Mouse (Mus musculus) forebrain, embryonic 15.5 days (tissue): ENCODE measurements around the gene Zfp652. TPM values are rescaled to one million over a fixed set of nuclear protein-coding genes. Genes with fewer than 3 reads are reported as not detected.
"Not testable (repeated sequence)": the region's sequence is repeated elsewhere in the genome, so short reads cannot be mapped to it uniquely, and the experiment has no call there.

Experiments used
- ATAC-seq: fragments of 200-750 bp; cut with Nextera tagmentation; replicated peaks from 2 replicates; pipeline ENCODE4 v1.8.0; 2017; ENCODE audit warnings: mild to moderate bottlenecking, moderate TSS enrichment, moderate library complexity
- H3K27ac ChIP-seq: fragments of 300-500 bp; sonication (generic); replicated peaks from 2 replicates; pipeline ENCODE4 v1.5.1; 2015; ENCODE audit warnings: mild to moderate bottlenecking, inconsistent platforms
- H3K27me3 ChIP-seq: fragments of 300-500 bp; sonication (generic); 2 replicates; pipeline ENCODE4 v1.6.1; 2015; ENCODE audit warnings: inconsistent platforms
- H3K36me3 ChIP-seq: fragments of 300-500 bp; sonication (generic); 2 replicates; pipeline ENCODE4 v1.6.1; 2015; ENCODE audit warnings: mild to moderate bottlenecking, inconsistent platforms
- H3K4me1 ChIP-seq: fragments of 300-500 bp; sonication (generic); 2 replicates; pipeline ENCODE4 v1.6.1; 2015; ENCODE audit warnings: inconsistent platforms
- H3K4me2 ChIP-seq: fragments of 300-500 bp; sonication (generic); replicated peaks from 2 replicates; pipeline ENCODE4 v1.6.1; 2015; ENCODE audit warnings: mild to moderate bottlenecking, inconsistent platforms
- H3K4me3 ChIP-seq: fragments of 300-500 bp; sonication (generic); 2 replicates; pipeline ENCODE4 v1.5.1; 2015; ENCODE audit warnings: mild to moderate bottlenecking, inconsistent platforms
- H3K9ac ChIP-seq: fragments of 300-500 bp; sonication (generic); replicated peaks from 2 replicates; pipeline ENCODE4 v1.6.1; 2015; ENCODE audit warnings: mild to moderate bottlenecking, inconsistent platforms
- H3K9me3 ChIP-seq: fragments of 300-500 bp; sonication (generic); 2 replicates; pipeline ENCODE4 v1.6.1; 2016; ENCODE audit warnings: inconsistent platforms
- WGBS: fragments of 180-500 bp; shearing (Covaris S2); methylation state at CpG from one replicate; pipeline ENCODE4 v1.1.7; 2015; ENCODE audit warnings: mixed read lengths; 5-methylcytosine and 5-hydroxymethylcytosine counted together
- polyA plus RNA-seq: library from polyadenylated mRNA; unstranded; fragments of >200 nt; fragmentation: Nextera tagmentation; extraction: Ambion mirVana; gene quantifications from 2 replicates; pipeline ENCODE4 v1.2.1, GENCODE M21; 2015

The Zfp652 gene
- polyA plus RNA-seq, 1 experiment from 2014 or later = 35.4 TPM

- WGBS = 68% methylated on average over 4 of the region's 4 CpGs
- H3K9ac ChIP-seq = no peak overlapping the region
- H3K4me2 ChIP-seq = no peak overlapping the region
- ATAC-seq = no peak
- no peaks in the 10 kb centered on the region for H3K27me3 ChIP-seq
- no peaks in the 10 kb centered on the region for H3K4me1 ChIP-seq
- H3K27ac ChIP-seq = no peak overlapping the region
- peaks cover 15% of the 10 kb centered on the region for H3K36me3 ChIP-seq
- H3K9me3 ChIP-seq = 0 out of 2 replicates have a peak, but pooled peaks cover 4% of the 10 kb centered on the region
- H3K4me3 ChIP-seq = no peak overlapping the region
Observed at GRCm38 (mm10) chr11:95746821-95747220, 34.3 kb downstream of the Zfp652 start.

GRCm38 (mm10) chr11:95748331-95748730, 35.9 kb downstream of the Zfp652 start:
- ATAC-seq = no peak
- H3K4me1 ChIP-seq = no peaks in the 10 kb centered on the region
- H3K27me3 ChIP-seq = no peaks in the 10 kb centered on the region
- no peak overlapping the region for H3K27ac ChIP-seq
- no peak overlapping the region for H3K4me2 ChIP-seq
- H3K4me3 ChIP-seq = no peak overlapping the region
- no peak overlapping the region for H3K9ac ChIP-seq
- H3K9me3 ChIP-seq = 0 out of 2 replicates have a peak, but pooled peaks cover 4% of the 10 kb centered on the region
- H3K36me3 ChIP-seq = peaks cover 13% of the 10 kb centered on the region
- WGBS = 93% methylated on average over 5 of the region's 5 CpGs

GRCm38 (mm10) chr11:95749619-95750018, 37.1 kb downstream of the Zfp652 start:
- H3K27me3 ChIP-seq = no peaks in the 10 kb centered on the region
- H3K4me1 ChIP-seq = no peaks in the 10 kb centered on the region
- 0 out of 2 replicates have a peak, but pooled peaks cover 4% of the 10 kb centered on the region for H3K9me3 ChIP-seq
- ATAC-seq = no peak
- H3K4me2 ChIP-seq = no peak overlapping the region
- peaks cover 22% of the 10 kb centered on the region for H3K36me3 ChIP-seq
- WGBS = 85% methylated on average over 15 of the region's 15 CpGs
- H3K9ac ChIP-seq = no peak overlapping the region
- H3K27ac ChIP-seq = no peak overlapping the region
- no peak overlapping the region for H3K4me3 ChIP-seq

GRCm38 (mm10) chr11:95750995-95751394, 38.5 kb downstream of the Zfp652 start:
- Histone ChIP-seq H3K4me2 (no peak overlapping the region), H3K27ac (no peak overlapping the region), H3K9me3 (0 out of 2 replicates have a peak, but pooled peaks cover 2% of the 10 kb centered on the region), H3K4me1 (no peaks in the 10 kb centered on the region), H3K36me3 (peaks cover 31% of the 10 kb centered on the region), H3K27me3 (no peaks in the 10 kb centered on the region), H3K9ac (no peak overlapping the region), H3K4me3 (no peak overlapping the region)
- ATAC-seq = no peak
- WGBS = 29% methylated on average over 1 of the region's 1 CpGs

- WGBS = 96% methylated on average over 4 of the region's 4 CpGs
- H3K9ac ChIP-seq, H3K4me2 ChIP-seq, H3K4me3 ChIP-seq, ATAC-seq, H3K27ac ChIP-seq, H3K4me1 ChIP-seq, H3K27me3 ChIP-seq, H3K9me3 ChIP-seq: not testable (repeated sequence)
- H3K36me3 ChIP-seq = peaks cover 26% of the 10 kb centered on the region
Observed at GRCm38 (mm10) chr11:95755137-95755536, 42.7 kb downstream of the Zfp652 start.

- Histone ChIP-seq H3K36me3 (peaks cover 17% of the 10 kb centered on the region), H3K4me1 (no peaks in the 10 kb centered on the region), H3K9ac (no peak overlapping the region), H3K4me3 (no peak overlapping the region), H3K4me2 (no peak overlapping the region), H3K27me3 (no peaks in the 10 kb centered on the region), H3K9me3 (no peaks in the 10 kb centered on the region), H3K27ac (no peak overlapping the region)
- 90% methylated on average over 5 of the region's 5 CpGs for WGBS
- no peak for ATAC-seq
Observed at GRCm38 (mm10) chr11:95760521-95760920, 48.0 kb downstream of the Zfp652 start.

- peaks cover 8% of the 10 kb centered on the region for H3K36me3 ChIP-seq
- no peak overlapping the region for H3K9ac ChIP-seq
- no peaks in the 10 kb centered on the region for H3K9me3 ChIP-seq
- no peak overlapping the region for H3K27ac ChIP-seq
- WGBS = 90% methylated on average over 4 of the region's 4 CpGs
- no peak overlapping the region for H3K4me2 ChIP-seq
- ATAC-seq = no peak
- no peaks in the 10 kb centered on the region for H3K27me3 ChIP-seq
- no peaks in the 10 kb centered on the region for H3K4me1 ChIP-seq
- H3K4me3 ChIP-seq = no peak overlapping the region
Observed at GRCm38 (mm10) chr11:95762996-95763395, 50.5 kb downstream of the Zfp652 start.

- WGBS = 74% methylated on average over 8 of the region's 8 CpGs
- H3K4me1 ChIP-seq = no peaks in the 10 kb centered on the region
- H3K9ac ChIP-seq = no peak overlapping the region
Observed at GRCm38 (mm10) chr11:95764806-95765205, 52.3 kb downstream of the Zfp652 start.

GRCm38 (mm10) chr11:95765334-95765733, 52.9 kb downstream of the Zfp652 start:
- no peak overlapping the region for H3K4me3 ChIP-seq
- H3K9me3 ChIP-seq = no peaks in the 10 kb centered on the region
- H3K9ac ChIP-seq = no peak overlapping the region
- no peak overlapping the region for H3K27ac ChIP-seq
- H3K4me2 ChIP-seq = no peak overlapping the region
- peaks cover 22% of the 10 kb centered on the region for H3K36me3 ChIP-seq
- ATAC-seq = no peak
- 93% methylated on average over 10 of the region's 10 CpGs for WGBS
- H3K27me3 ChIP-seq = no peaks in the 10 kb centered on the region
- no peaks in the 10 kb centered on the region for H3K4me1 ChIP-seq

More at GRCm38 (mm10) chr11:95764806-95765205, 52.3 kb downstream of the Zfp652 start:
- Histone ChIP-seq H3K4me2 (no peak overlapping the region), H3K36me3 (peaks cover 18% of the 10 kb centered on the region), H3K27ac (no peak overlapping the region), H3K27me3 (no peaks in the 10 kb centered on the region), H3K4me3 (no peak overlapping the region), H3K9me3 (no peaks in the 10 kb centered on the region)
- no peak for ATAC-seq

GRCm38 (mm10) chr11:95768244-95768643, 55.8 kb downstream of the Zfp652 start:
- Histone ChIP-seq H3K27ac (no peak overlapping the region), H3K4me1 (no peaks in the 10 kb centered on the region), H3K9me3 (no peaks in the 10 kb centered on the region), H3K27me3 (no peaks in the 10 kb centered on the region), H3K9ac (no peak overlapping the region), H3K4me2 (no peak overlapping the region), H3K4me3 (no peak overlapping the region), H3K36me3 (peaks cover 22% of the 10 kb centered on the region)
- no peak for ATAC-seq
- 85% methylated on average over 6 of the region's 6 CpGs for WGBS

- WGBS = 91% methylated on average over 10 of the region's 10 CpGs
- Histone ChIP-seq H3K4me3 (no peak overlapping the region), H3K27ac (no peak overlapping the region), H3K4me2 (no peak overlapping the region), H3K9ac (no peak overlapping the region), H3K9me3 (no peaks in the 10 kb centered on the region), H3K4me1 (no peaks in the 10 kb centered on the region), H3K27me3 (no peaks in the 10 kb centered on the region), H3K36me3 (peaks cover 14% of the 10 kb centered on the region; the same call in 1 of the 2 replicates)
- no peak for ATAC-seq
Observed at GRCm38 (mm10) chr11:95769208-95769607, 56.7 kb downstream of the Zfp652 start.

- no peak for ATAC-seq
Observed at GRCm38 (mm10) chr11:95770720-95771364, 58.4 kb downstream of the Zfp652 start.

GRCm38 (mm10) chr11:95771665-95772064, 59.2 kb downstream of the Zfp652 start:
- Histone ChIP-seq H3K4me1 (no peaks in the 10 kb centered on the region), H3K27me3 (no peaks in the 10 kb centered on the region), H3K9me3 (no peaks in the 10 kb centered on the region), H3K4me3 (no peak overlapping the region), H3K9ac (no peak overlapping the region), H3K27ac (no peak overlapping the region), H3K36me3 (peaks cover 14% of the 10 kb centered on the region; the same call in 1 of the 2 replicates), H3K4me2 (no peak overlapping the region)
- no peak for ATAC-seq
- 94% methylated on average over 8 of the region's 8 CpGs for WGBS

More at GRCm38 (mm10) chr11:95770720-95771364, 58.4 kb downstream of the Zfp652 start:
- Histone ChIP-seq H3K27ac (no peak overlapping the region), H3K4me1 (no peaks in the 10 kb centered on the region), H3K4me3 (no peak overlapping the region), H3K4me2 (no peak overlapping the region), H3K36me3 (peaks cover 14% of the 10 kb centered on the region; the same call in 1 of the 2 replicates), H3K27me3 (no peaks in the 10 kb centered on the region), H3K9me3 (no peaks in the 10 kb centered on the region), H3K9ac (no peak overlapping the region)
- WGBS = 64% methylated on average over 9 of the region's 9 CpGs
